Mouse (Mus musculus): ENCODE data around the gene Ip6k1. TPM values are rescaled to one million over a fixed set of nuclear protein-coding genes. Genes with fewer than 3 reads are reported as not detected.
A peak's percentile ranks its signal among the peaks of the same experiment; 100 is the strongest.

Ip6k1 gene
- total RNA-seq, 2 experiments from 2014 or later: 196 to 205 TPM

DNA sequence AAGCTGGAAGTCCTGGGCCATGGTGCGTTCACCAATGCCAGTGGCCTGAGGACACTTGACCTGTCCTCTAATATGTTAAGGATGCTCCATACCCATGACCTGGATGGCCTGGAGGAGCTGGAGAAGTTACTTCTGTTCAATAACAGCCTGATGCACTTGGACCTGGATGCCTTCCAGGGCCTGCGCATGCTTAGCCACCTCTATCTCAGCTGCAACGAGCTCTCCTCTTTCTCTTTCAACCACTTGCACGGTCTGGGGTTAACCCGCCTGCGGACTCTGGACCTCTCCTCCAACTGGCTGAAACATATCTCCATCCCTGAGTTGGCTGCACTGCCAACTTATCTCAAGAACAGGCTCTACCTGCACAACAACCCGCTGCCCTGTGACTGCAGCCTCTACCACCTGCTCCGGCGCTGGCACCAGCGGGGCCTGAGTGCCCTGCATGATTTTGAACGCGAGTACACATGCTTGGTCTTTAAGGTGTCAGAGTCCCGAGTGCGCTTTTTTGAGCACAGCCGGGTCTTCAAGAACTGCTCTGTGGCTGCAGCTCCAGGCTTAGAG is 51.4 kb downstream of the Ip6k1 start:
- no peak for DNase-seq (ENCODE audit: low spot score in 2 of 2)
- intact Hi-C loops (cut with DNase I): loop anchor here (5.0 kb wide), 1 partner anchor 91 kb away; no protein-coding TSS in a partner anchor

- intact Hi-C loops (cut with DNase I): loop anchor here (5.0 kb wide), 1 partner anchor 92 kb away; no protein-coding TSS in a partner anchor
- no peak for DNase-seq (ENCODE audit: low spot score in 2 of 2)
These were observed 52.2 kb downstream of the Ip6k1 start for GRCm38 (mm10) chr9:108054331-108055040.

GRCm38 (mm10) chr9:108055061-108055460 is 52.8 kb downstream of the Ip6k1 start:
- intact Hi-C loops (cut with DNase I): no loop called here

DNA sequence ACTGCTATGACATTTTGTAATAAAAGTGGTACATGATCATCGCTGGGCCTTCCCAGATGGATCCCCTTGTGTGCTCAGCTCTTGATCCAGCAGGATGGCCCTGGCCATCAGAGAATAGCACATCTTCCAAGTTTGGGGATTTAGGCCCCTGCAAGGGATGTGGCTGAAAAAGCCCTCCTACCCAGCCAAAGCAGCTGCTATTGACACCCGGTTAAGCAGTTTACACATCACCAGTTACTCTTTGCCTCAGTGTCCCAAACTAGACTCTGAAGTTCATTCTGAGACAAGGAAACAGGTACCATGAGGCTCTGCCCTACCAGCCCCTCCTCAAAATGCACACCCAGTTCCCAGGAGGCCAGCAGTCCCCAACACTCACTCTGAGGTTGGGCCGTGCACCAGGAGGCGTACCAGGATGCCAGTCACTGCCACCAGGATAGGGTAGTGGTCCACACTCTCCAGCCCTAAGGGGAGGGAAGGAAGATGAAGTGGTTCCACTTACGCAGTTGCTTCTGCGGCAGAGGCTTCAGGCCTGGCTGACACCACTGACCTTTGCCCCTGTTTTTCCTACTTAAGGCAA is 53.4 kb downstream of the Ip6k1 start:
- intact Hi-C loops (cut with DNase I): no loop called here
- no peak for DNase-seq (ENCODE audit: low spot score in 2 of 2)

More at GRCm38 (mm10) chr9:108055061-108055460, 52.8 kb downstream of the Ip6k1 start:
- no peak for DNase-seq (ENCODE audit: low spot score in 2 of 2)

DNA sequence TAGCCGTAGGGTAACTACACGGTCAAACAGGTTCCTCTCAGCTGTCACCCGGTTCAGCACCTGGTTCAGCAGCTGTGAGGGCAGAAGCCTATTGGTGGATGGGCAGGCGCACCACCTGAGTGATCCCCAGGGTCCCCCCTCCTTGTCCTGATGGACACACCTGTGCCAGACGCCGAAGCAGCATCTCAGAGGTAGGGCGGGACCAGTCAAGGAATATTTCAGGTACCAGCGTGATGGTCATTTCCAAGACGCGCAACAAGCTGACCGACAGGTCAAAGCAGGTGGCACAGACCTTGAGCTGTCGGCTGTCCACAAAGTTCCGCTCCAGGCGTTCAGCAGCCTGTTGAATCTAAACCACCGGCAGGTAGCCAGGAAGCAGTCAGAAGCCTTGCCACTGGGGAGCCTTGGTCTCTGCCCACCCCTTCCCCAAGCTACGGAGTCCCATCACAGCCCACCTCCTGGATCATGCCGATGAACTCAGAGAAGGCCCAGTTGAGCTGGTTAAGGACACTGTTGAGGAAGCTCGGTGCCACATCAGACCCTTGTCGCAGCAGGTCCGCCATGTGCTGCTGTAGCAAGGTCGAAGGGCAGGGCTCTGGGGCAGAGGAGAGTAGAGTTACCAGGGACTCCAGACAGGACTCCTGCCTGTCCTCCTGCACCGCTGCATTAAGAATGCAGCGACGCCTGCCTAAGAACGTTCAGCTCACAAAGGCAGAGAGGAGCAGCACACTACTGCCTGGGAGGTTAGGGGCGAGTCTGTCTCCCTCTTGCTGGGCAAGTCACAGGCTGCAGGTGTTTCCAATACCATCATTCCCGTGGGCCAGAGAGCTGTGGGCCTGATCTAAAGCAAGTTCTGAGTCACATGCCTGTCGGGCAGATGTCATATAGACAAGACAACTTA is 54.3 kb downstream of the Ip6k1 start:
- no peak for DNase-seq (ENCODE audit: low spot score in 2 of 2)
- intact Hi-C loops (cut with DNase I): no loop called here

- intact Hi-C loops (cut with DNase I): no loop called here
- no peak for DNase-seq (ENCODE audit: low spot score in 2 of 2)
These were observed 54.9 kb downstream of the Ip6k1 start for GRCm38 (mm10) chr9:108057262-108057562.

- intact Hi-C loops (cut with DNase I): no loop called here
- no peak for DNase-seq (ENCODE audit: low spot score in 2 of 2)
These were observed 56.0 kb downstream of the Ip6k1 start for GRCm38 (mm10) chr9:108058291-108058690.

DNA sequence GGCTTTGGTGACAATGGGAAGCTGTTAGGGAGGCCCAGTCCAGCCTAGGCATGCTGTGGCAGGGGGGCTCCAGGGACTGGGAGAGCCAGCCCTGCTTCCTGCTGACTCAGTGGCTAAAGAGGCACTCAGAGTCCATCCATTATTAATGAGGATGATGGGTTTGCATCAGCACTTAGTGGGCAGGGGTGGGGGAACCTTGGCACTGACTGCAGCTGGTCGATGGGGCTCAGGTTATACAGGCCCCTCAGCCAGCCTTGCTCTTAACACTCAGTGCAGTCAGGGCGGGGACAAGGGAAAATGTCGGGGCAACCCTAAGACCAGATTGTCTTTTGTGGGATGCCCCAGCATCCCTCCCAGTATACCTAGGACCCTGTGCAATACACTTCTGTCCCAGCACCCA is 59.8 kb downstream of the Ip6k1 start:
- DNase-seq (ENCODE audit: low spot score in 2 of 2): no peak
- intact Hi-C loops (cut with DNase I): no loop called here

GRCm38 (mm10) chr9:108063361-108063760 is 61.1 kb downstream of the Ip6k1 start:
- intact Hi-C loops (cut with DNase I): no loop called here

GRCm38 (mm10) chr9:108065491-108066011 is 63.2 kb downstream of the Ip6k1 start:
- DNase-seq (ENCODE audit: low spot score in 2 of 2): peak; percentile 60 to 61
- intact Hi-C loops (cut with DNase I): loop anchor here (5.0 kb wide), 2 partner anchors 103 to 163 kb away; no protein-coding TSS in a partner anchor

More at GRCm38 (mm10) chr9:108063361-108063760, 61.1 kb downstream of the Ip6k1 start:
- no peak for DNase-seq (ENCODE audit: low spot score in 2 of 2)

DNA sequence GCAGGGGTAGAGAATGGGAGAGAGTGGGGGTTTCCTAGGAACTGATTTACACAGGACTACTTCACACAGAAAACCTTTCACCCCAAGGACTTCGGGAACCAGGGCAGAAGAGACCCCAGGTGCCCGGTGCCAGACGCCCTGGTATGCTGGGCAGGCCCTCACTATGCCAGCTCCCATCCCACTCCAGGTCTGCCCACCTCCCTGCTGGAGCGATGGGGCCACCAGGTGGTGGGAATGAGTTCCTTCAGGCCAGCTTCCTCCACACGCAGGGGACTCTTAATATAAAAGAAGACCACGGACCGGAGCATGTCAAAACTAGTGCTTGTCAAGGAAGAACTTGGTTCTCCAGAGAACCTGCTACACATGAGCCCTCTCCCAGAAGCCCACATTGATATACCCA is 64.9 kb downstream of the Ip6k1 start:
- no peak for DNase-seq (ENCODE audit: low spot score in 2 of 2)
- intact Hi-C loops (cut with DNase I): loop anchor here (5.0 kb wide), 2 partner anchors 105 to 165 kb away; no protein-coding TSS in a partner anchor

DNA sequence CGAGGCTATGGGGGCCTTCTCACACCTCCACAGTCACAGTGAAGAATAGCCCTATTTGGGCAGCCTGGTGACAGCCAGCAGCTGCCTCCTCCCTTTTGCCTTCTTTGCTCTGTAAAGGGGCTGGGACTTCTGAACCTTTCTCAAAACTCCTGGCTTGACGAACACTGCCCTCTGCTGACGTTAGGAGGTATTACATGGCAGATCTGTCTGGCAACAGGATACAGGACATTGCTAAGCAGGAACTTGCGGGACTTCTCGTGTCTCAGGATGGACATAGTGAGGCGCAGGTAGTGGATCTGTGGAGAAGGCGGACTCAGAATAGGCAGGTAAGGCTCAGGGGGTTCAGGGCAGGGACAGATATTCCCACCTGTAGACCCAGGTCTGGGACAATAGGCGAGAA is 65.6 kb downstream of the Ip6k1 start:
- intact Hi-C loops (cut with DNase I): loop anchor here (5.0 kb wide), 2 partner anchors 106 to 166 kb away; no protein-coding TSS in a partner anchor

DNA sequence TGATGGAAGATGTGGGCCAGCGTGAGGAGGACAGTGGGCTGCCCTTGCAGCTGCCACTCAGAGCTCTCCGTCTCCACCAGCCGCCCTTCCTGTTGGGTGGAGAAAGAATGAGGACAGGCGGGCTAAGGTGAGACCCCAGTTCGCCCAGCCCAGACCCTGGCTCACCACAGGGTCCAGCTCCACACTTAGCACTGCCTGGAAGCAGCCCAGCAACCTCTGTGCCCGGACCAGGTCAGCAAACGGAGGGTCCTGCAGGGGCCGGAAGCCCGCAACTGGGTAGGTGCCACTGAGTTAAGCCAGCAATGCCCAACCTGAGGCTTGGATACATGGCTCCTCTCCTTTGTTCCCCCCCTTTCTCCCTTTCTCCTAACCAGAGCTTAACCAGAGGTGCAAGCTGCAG is 66.7 kb downstream of the Ip6k1 start:
- no peak for DNase-seq (ENCODE audit: low spot score in 2 of 2)
- intact Hi-C loops (cut with DNase I): loop anchor here (5.0 kb wide), 2 partner anchors 107 to 167 kb away; no protein-coding TSS in a partner anchor

More for the DNA sequence above, 65.6 kb downstream of the Ip6k1 start:
- DNase-seq (ENCODE audit: low spot score in 2 of 2): peak; percentile 70 to 81

DNA sequence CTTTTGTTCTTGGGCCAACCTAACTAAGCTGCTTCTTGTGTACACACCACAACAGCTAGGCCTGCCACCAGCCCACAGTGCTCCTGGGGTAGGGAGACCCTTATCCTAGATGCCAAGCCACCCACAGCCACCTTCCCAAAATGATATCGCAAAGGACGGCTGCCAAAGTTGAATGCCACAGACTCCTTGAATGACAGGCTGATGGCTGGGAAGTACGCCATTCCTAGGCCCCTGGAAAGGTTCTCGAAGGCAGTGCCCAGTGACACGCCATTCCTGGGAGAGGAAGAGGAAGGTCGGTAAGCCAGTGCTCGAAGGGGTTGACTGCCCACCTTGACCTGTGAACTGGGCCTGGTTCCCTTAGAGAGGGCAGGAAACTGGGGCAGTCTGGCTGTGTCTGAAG is 67.2 kb downstream of the Ip6k1 start:
- DNase-seq (ENCODE audit: low spot score in 2 of 2): no peak
- intact Hi-C loops (cut with DNase I): loop anchor here (5.0 kb wide), 2 partner anchors 107 to 167 kb away; no protein-coding TSS in a partner anchor

DNA sequence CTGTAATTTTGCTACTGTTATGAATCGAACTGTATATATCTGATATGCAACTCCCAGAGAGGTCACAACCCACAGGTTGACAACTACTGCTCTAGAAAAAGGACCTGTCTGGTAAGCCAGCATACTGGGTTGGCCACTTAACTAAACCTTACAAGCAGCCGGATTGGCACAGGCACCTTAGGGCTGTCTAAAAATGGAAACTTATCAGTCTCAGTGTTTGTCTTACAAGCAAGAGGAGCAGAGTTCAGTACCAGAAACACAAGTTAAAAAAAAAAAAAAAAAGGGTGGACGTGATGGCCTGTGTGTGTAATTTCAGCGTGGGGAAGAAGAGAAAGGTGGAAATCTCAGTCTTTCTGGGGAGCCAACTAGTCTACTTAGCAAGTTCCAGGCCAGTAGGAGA is 69.5 kb downstream of the Ip6k1 start:
- no peak for DNase-seq (ENCODE audit: low spot score in 2 of 2)
- intact Hi-C loops (cut with DNase I): no loop called here

DNA sequence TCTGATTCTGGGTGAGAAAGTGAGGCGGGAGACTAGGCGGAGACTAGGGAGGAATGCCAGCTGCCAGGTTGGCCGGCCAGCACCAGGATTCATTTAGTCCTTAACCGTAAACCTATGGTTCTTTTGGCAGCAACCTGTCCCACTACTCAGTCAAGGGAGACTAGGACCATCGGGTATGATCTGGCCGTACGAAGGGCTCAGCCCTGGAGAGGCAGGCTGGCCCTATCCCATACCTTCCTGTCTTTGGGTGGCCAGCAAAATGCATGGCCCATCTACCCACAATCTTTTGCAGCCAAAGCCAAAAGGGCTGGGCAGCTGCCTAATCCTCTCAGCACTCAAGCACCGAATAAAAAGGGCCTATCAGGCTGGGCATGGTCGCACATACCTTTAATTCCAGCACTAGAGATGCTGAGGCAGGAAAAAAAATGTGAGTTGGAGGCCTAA is 70.2 kb downstream of the Ip6k1 start:
- intact Hi-C loops (cut with DNase I): no loop called here
- DNase-seq (ENCODE audit: low spot score in 2 of 2): no peak

DNA sequence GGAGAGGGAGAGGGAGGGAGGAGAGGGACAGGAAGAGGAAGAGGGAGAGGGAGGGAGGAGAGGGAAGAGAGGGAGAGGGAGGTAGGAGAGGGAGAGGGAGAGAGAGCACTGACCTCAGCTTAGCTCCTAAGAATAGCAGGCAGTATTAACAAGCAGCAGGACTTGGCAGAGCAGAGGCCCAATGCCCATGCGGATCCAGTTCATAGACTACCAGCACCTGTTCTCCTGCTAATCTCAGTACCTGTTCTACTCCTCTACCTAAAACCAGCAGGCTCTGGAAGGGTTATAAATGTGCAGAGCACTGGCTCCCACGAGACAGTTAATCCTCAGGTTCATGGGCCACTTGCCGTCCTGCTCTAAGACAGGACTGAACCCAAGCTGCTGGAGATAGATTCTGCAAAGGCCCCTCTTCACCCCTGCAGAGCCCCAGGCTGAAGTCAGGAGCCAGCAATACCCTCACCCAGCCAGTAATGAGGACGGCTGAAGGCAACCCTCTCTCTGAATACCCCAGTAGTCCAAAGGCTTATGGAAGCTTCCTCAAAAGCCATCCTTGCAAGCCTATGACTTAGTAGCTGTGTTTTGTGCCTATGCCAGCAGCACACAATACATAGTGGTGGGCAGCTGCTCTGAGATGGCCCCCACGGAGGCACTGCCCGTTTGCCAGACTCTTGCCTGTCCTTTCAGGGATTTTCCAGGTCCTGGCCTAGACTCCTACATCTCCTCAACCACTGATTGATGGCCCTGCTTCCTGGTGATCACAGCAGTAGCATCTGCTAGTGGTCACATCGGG is 71.0 kb downstream of the Ip6k1 start:
- intact Hi-C loops (cut with DNase I): no loop called here
- no peak for DNase-seq (ENCODE audit: low spot score in 2 of 2)

- no peak for DNase-seq (ENCODE audit: low spot score in 2 of 2)
- intact Hi-C loops (cut with DNase I): no loop called here
These were observed 77.9 kb downstream of the Ip6k1 start, which contains the start of gene Mst1 for GRCm38 (mm10) chr9:108080168-108080567. Mst1 (plus strand) TSS chr9:108080436.

- intact Hi-C loops (cut with DNase I): no loop called here
- DNase-seq (ENCODE audit: low spot score in 2 of 2): no peak
These were observed 80.2 kb downstream of the Ip6k1 start for GRCm38 (mm10) chr9:108082549-108082948.
